Mouse (Mus musculus) frontal cortex, adult 2 months (tissue): Measurements from ENCODE around the gene Serpinb6b. TPM values are rescaled to one million over a fixed set of nuclear protein-coding genes. Genes with fewer than 3 reads are reported as not detected.

Experiments used
- DNase-seq, 2 experiments: peaks; one replicate each; pipeline ENCODE4 v3.0.0; 2022; ENCODE audit warnings: low spot score in 1 of 2; ENCODE audit errors: extremely low spot score in 1 of 2
- polyA plus RNA-seq: library from polyadenylated mRNA; depleted of rRNA; stranded (reverse); fragments of >200 nt; gene quantifications from 2 replicates; pipeline ENCODE4 v1.2.3, GENCODE M21; 2012

The Serpinb6b gene
- polyA plus RNA-seq, 1 experiment = 2.3 TPM

DNA sequence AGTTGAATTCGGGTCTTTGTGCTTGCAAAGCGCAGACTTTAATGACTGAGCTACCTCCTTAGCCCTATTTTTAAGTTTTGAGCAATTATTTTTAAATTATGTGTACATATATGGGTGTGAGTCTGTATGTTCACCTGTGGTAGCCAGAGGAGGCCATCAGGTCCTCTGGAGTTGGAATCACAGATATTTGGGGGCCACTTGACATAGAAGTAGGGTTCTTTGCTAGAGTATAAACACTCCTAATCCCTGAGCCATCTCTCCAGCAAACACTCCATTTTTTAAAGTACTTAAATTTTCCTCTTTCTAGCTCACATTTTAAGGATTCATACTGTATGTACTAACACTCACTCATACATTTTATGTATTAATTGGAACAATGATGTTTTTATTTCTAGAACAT, 9.3 kb downstream of the Serpinb6b start:
- no peak for DNase-seq

DNA sequence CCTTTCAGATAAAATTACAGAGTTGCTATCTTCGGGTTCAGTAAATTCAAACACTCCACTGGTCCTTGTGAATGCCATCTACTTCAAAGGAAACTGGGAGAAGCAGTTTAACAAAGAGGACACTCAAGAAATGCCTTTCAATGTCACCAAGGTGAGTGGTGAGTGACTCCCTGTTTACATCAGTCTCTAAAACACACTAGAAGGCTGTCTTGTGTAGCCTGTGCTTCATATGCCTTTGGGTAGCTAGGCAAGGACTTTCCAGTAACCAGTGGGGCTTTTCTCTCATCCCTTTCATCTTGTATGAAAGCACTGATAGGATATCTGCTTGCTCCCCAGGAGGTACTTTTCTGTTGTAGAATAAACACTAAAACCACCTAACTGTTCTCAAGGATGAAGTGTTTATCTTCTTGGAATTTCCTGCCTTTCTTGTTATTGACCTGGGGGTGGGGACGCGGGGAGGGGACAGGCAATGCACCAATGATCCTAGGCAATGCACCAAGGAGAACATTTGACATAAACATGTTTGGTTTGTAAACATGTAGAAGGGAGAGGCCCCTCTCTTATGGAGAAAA, 10.0 kb downstream of the Serpinb6b start:
- DNase-seq = no peak

DNA sequence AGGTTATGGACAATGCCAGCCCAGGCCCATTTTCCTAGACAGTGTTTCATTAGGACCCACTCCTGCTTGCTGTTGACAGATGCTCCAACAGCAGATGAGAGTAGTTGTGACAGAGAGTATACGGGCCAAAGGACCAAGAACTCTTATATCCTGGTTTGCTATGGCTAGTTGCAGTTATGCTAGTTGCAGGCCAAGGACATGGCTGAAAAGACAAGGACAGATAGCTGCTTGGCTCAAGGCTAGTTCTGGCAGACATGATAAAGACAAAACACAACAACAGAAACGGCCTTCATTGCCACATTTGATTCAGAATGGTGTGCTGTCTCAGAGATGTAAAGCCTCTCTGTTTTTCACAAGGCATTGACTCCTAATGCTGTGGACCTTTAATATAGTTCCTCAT, 10.7 kb downstream of the Serpinb6b start:
- DNase-seq = no peak

DNA sequence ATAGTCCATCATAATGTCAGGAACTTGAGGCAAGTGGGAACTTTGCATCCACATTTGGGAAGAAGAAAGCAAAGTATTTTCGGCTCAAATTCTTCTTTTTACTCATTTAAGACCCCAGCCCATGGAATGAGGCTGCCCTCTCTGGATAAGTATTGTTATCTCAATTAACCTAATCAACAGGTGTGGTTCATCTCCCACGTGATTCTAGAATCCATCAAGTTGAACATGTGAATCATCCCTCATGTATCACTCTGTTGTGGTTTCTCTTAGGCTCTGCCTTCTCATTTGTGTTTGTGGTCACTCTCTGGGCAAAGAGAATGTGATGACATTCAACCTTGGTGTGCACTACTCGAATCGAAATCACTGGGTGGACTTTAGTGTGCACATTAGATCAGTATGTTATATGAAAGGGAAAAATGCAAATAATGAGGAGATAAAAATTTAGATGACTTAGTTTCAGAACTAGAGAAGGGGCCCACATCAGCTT, 17.6 kb downstream of the Serpinb6b start:
- no peak for DNase-seq

DNA sequence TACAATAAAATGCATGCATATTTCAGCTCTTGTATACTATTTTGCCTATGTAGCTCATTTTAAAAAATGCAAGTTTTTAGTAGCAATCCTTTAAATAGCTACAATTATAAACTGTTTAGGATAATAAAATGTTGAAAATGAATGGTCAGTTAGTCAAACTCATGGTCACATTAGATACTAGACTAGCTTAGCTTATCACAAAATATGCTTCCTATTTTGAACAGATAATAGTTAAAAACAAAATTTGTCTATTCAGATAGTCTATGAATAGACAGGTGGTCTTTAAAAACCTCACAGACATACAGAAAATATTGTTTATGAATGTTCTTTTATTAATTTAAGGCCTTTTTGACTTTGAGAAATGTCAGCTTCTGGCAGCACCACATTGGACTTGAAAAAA, 21.2 kb downstream of the Serpinb6b start:
- no peak for DNase-seq

DNA sequence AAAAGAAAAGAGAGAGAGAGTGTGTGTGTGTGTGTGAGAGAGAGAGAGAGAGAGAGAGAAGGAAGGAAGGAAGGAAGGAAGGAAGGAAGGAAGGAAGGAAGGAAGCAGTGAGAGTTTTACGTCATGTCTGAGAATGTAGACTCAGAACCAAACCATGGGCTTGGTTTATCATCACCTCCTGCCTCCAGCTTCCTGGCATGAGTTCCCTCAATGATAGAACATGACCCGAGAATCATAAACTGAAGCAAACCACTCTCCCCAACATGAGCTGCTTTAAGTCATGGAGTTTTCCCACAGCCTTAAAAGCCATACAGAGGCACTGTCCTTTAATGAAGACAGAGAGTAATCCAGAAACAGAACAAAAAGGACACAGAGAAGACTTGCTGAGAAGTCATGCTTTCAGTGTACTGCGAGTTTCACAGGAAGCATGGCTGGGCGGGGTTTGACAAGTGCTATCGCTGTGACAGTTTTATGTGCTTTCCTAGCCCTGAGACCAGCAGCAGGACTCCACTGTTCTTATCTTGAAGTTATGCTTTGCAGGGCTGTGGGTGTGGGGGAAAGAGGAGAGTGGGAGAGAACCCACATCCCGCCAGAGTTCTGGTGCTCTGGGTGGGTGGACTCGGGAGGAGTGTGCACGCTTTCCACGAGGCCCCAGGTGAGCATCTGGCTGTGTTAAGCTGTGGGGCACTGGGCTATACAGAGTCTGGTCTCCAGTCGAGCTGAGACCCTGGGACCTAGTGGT, 28.3 kb downstream of the Serpinb6b start:
- DNase-seq = no peak

DNA sequence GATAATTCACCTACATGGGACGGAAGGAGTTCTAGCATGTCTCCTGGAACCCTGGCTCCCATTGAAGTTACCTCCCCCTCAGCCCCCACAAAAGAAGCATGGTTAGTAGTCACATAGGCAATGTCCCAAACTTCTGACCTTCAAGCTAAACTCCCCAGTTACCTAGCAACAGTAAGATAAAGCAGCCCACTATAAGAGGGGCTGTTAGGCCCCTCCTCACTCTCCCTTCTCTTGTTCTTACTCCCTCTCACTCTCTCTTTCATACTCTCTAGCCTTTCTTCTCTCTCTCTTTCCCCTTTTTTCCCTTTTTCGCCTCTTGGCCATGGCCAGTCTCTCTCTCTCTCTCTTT, 28.9 kb downstream of the Serpinb6b start:
- no peak for DNase-seq

DNA sequence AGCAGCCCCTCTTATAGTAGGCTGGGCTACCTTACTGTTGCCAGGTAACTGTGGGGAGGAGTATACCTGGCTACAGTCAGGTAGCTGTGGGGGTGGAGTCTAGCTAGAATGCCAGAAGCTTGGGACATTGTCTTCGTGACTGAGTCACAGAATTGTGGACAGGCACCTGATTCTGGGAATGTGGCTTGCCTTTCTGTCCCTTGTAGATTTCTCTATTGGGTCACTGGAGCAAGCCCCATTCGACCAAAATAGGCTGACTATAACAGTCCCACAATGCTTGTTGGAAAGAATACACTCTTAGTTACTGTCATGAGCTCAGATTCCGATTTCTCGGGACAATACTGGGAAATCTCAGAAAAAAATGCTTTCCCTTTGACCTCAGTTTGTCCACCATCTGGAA, 30.0 kb downstream of the Serpinb6b start:
- no peak for DNase-seq

DNA sequence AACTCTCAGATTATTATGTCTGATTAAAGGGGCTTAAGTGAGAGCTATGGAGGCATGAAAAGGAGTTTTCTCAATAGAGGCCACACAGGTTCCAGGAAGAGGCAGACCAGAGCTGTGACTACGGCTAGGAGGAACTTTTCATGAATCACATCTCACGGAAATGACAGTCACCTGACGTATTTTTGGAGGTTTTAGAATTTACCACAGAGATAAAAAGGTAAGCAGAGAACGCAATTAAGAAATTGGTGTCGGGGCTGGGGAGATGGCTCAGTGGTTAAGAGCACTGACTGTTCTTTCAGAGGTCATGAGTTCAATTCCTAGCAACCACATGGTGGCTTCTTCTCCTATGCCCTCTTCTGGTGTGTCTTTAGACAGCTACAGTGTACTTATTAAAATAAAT, 36.3 kb downstream of the Serpinb6b start:
- no peak for DNase-seq

DNA sequence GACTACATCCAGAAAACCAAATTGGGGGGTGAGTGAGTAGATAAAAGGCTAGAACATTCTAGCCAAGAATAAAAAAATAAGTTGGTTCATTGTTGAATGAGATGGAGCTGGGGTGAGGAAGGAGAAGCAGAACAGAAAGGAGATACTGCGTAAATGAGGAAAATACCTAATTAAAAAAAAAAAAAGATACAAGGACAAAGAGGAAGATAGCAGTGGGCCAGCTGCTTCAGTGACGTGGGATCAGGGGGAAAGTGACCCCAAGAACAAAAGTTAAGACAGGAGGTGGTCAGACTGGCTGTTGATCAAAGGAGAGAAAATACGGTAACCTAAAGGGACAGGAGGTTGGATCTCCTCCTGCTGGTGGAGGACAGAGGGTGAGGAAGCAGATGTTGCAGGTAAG, 37.9 kb downstream of the Serpinb6b start, which contains the start of gene Serpinb9:
Serpinb9 (plus strand) TSS at position 301 of the 400 bp plus-strand sequence.
- DNase-seq = no peak

DNA sequence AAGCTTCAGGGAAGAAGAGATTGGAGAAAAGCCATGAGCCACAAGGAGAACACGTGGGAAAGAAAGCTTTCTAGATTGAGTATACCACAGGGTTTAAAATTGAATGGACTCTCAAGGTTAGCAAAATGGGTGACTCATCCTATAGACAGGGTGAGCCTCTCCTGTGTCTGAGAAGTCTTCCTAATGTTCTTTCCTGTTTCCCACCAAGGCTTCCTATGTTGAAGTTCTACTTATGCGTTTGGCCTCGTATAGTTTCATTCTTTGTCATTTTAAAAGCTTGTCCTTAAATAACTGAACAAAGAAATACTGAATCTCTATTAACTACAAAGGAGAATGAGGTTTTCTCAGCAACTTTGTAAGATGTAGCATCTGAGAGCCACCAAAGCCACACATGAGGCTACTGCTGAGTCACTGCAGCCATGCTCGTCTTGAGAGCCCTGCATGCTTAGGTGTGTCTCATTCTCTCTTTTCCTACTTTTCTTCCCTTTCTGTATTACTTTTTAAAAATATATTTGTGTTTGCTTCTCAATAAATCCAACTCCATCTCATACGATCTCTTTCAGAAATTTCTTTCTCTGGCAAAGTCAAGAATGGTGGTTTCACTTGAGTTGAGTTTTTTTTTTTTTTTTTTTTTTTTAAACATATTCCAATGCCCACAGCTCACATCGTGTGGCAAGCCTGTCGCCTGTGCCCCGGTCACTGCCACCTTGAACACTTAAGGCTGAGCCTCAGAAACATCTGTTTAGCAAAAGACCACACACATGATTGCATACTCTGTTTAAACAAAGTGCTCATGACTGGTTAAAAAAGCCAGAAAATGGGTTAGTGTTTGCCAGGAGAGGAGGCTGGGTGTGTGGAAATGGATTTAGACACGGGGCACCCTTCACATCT, 38.8 kb downstream of the Serpinb6b start:
- no peak for DNase-seq

DNA sequence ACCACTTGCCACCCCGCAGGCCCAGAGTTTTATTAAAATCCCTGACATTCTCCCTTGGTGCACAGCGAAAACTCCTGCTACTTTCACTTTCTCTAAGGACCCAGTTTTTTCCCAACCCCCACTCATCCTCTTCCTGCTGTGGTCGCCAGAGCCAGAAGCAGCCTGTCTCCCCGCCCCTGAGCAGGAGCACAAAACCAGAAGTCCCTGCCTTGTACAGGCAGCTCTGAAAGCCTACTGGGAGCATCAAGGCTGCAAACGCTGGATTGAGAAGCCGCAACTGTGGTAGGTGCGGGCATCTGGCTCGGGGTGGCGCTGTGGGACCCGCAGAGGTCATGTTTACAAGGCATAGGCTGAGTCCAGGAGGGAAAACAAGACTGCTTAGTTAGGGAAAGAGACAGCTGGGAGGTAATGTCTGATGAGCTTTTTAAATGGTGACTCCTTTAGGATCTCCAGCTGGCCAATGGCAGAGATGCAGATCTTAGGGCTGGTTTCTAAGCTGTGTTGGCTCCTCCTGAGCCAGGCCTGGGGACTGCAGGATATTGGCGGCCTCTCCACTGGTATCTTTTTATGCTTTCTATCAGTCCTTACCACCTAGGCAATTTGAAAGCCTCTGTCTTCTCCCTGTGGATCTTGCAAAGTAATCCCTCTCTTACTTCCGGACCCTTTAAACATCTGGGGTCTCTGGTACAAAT, 39.6 kb downstream of the Serpinb6b start:
- peak; percentile 68 to 83 for DNase-seq

DNA sequence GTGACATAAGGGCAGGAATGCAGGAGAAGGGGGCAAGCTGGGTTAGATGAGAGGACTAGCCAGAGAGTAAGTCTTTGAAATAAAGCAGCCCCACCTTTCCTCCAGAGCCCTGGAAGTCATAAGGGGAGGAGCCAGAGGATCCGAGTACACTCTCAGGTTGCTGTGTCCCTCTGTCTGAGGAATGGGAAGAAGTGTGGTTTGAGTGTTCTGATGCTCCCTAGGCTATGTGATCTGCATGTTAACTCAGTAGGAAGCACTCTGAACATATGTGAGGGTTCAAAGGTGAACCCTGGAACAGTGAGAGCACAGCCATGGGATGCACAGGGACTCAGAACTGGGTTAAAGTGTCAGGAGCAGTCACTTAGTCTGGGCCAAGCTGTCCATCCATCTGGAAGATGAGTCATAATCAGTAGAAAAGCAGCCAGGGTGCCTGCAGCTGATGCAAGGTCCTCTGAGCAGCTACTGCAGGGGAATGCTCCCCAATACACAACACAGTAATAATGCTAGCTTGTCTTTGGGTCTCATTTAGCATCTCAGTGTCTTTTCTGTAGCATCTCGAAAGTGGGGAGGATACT, 40.6 kb downstream of the Serpinb6b start:
- DNase-seq = no peak

DNA sequence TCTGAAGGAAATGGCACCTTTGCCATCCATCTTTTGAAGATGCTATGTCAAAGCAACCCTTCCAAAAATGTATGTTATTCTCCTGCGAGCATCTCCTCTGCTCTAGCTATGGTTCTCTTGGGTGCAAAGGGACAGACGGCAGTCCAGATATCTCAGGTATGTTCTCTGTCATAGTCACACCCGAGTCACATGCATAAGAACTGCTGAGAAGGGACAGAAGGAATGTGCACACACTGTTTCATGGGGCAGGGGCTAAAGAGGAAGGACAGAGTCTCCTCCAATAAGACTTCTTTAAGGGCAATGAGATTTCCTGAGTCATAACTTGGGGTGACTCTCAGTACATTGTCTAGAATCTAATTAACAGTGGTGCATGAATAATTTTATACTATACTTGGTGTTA, 41.5 kb downstream of the Serpinb6b start:
- DNase-seq = no peak

DNA sequence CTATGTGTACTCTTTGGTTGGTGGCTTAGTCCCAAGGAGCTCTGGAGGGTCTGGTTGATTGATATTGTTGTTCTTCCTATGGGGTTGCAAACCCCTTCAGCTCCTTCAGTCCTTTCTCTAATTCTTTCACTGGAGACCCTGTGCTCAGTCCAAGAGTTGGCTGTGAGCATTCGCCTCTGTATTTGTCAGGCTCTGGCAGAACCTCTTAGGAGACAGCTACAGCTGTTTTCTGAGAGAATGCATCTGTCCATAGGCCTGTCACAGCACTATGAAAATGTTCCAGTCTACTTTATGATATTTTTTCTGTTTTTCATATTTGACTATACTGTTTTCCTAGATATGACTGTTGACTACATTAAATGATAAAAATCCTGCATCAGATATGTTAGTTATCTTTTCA, 47.4 kb downstream of the Serpinb6b start:
- no peak for DNase-seq

DNA sequence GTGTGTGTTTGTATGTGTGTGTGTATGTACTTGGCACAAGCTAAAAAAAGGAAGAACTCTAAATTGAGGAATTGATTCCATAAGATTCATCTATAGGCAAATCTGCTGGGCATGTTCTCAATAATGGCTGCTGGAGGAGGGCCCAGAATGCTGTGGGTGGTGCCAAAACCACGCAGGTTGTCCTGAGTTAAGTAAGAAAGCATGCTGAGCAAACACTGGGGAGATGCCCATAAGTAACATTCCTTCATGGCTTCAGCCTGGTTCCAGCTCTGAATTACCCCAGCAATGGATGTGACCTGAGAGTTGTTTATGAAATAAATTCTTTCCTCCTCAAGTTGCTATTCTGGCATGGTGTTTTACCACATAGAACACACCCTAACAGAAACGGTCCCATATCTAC, 48.3 kb downstream of the Serpinb6b start:
- no peak for DNase-seq

DNA sequence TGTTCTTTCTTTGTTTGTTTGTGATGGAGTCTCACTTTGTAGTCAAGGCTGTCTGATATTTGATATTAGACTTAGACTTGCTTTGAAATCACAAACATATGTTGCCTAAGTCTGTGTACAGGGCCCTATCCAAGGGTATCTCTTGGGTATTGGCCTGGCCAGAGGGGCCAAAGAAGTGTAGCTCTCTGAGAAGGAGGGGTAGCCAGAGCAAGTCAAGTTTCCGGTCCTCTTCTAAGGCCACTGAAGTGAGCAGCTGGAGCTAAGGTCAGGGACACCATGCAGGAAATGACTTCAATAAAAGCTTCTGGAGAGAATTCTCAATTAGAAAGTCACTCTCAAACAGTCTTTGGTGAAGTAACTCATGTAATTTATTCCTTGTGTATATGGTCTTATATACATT, 57.4 kb downstream of the Serpinb6b start:
- DNase-seq = no peak

DNA sequence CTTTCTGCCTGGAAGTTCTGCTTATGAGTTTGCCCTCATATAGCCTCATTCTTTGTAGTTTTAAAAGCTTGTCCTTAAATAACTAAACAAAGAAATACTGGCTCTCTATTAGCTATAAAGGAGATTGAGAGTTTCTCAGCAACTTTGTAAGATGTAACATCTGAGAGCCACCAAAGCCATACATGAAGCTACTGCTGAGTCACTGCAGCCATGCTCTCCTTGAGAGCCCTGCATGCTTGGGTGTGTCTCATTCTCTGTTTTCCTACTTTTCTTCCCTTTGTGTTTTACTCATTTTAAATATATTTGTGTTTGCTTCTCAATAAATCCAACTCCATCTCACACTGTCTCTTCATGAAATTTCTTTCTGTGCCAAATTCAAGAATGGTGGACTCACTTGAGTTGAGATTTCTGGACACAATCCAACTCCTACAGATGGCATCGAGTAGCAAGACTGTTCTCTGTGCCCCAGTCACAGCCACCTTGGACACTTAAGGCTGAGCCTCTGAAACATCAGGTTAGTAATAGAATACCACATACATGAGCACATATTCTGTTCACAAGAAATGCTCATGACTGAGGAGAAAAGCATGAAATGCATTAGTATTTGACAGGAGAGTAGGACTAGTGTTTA, 61.5 kb downstream of the Serpinb6b start:
- no peak for DNase-seq

DNA sequence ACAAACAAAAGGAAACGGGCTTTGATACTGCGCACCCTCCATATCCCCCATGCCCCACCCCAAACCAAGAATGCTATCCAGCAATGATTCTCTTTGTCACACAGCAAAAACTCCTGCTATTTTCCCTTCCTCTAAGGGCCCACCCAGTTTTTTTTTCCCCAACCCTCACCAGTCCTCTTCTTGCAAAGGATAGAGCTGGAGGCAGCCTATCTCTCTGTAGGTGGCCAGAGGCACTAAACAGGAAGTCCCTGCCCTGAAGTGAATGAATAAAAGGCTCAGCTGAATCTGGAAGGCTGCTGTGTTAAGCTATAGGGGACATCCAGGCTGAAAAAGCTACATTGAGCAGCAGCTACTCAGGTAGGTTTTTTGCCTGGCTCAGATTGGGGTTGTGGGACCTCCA, 62.2 kb downstream of the Serpinb6b start, which contains the start of gene Serpinb9b:
Serpinb9b (plus strand) TSS at position 173 of the 400 bp plus-strand sequence.
- DNase-seq = no peak

DNA sequence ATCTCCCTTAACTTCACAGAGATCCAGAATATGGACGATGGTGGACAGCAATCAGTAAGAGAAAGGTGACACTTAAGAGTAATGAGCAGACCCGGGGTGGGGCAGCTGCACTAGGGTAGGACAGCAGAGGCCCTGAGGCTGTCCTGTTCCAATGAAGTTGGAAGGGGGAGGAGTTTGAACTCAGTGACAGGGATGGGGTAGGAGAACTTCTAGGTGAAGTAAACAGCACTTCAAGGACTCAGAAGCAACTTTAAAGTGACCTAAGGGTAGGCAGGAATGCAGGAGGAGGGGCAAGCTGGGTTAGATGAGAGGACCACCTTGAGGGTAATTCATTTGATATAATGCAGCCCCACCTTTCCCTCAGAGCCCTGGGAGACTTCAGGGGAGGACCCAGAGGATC, 63.1 kb downstream of the Serpinb6b start:
- DNase-seq = no peak
